Mouse (Mus musculus): ENCODE results near the gene Ier2.

Gene Ier2

DNA sequence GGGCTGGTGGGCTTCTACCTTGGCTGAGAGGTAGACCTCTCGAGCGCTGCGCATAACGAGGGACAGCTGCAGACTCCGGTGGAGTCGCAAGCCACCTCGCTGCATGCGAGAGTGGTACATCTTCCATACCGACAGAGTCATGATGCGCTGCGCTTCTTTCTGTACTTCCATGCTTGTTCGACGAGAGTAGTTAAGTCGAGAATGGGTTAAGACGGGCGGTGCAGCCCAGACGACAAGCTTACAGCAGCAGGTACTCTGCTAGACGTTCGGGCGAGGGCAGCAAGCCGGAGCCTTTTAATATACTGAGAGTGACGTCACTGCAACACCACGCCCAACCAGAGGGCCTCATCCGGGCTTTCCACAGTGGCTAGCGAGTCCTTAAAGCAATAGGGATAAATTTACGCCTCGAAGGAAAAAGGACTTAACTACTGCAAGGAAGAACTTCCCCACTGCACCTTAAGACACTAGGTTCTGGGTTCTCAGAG, at the start of gene Ier2:
Gene Ier2 (minus strand): TSS at position 272 of the 485 bp plus-strand sequence.
- peak; percentile 90 to 96 for DNase-seq (ENCODE audit: low read depth in 1 of 2, low spot score in 2 of 2)

GRCm38 (mm10) chr8:84711933-84712758, 49.5 kb upstream of the Ier2 start:
- DNase-seq (ENCODE audit: low read depth in 1 of 2, low spot score in 2 of 2): no peak

- no peak for DNase-seq (ENCODE audit: low read depth in 1 of 2, low spot score in 2 of 2)
These were observed 48.7 kb upstream of the Ier2 start for GRCm38 (mm10) chr8:84711312-84711711.

DNA sequence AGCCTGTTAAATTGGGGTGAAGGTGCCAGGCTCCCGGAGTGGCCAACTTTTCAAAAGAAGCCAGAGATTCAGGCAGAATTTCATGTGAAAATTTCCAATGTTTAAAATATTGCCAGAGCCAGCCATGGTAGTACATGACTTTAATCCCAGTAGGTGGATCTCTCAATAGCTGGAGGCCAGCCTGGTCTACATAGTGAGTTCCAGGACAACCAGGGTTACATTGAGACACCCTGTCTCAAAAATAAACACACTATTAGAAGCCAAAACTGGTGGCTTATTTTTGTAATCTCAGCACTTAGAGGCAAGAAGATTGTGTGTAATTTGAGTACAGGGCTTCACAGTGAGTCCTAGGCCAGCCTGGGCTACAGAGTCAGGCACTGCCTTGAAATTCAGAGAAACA, 47.3 kb upstream of the Ier2 start:
- no peak for DNase-seq (ENCODE audit: low read depth in 1 of 2, low spot score in 2 of 2)

- peak in 1 of 2 experiments; percentile 83 for DNase-seq (ENCODE audit: low read depth in 1 of 2, low spot score in 2 of 2)
These were observed 46.3 kb upstream of the Ier2 start for GRCm38 (mm10) chr8:84708774-84709475.

- no peak for DNase-seq (ENCODE audit: low read depth in 1 of 2, low spot score in 2 of 2)
These were observed 45.5 kb upstream of the Ier2 start for GRCm38 (mm10) chr8:84708071-84708541.

DNA sequence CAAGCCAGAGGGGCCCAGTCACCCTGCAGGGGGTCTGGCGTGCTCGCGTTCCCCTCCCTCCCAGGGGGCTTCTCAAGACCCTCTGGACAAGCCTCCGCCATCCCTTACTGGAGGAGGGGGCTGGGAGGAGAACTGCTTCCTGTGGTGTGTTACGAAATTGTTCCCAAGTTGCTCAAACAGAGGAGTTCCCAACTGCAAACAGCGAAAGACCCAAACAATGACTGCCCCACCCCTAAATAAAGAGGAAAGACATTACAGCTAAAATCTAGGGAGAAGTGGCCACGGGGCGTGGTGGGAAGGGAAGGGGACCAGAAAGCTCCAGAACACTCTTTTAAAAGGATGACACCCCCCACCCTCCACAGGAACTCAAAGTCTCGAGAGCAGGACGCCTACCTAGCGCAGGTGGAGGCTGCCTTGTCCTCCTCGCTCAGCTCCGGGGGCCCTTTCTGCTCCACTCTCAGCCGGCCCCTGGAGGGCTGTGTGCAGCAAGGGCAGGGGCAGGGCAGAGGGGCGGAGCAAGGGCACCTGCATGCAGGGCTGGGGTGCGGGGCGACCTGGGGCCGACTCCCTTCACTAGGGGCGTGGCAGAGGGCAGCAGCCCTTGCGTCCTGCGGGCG, 44.7 kb upstream of the Ier2 start:
- DNase-seq (ENCODE audit: low read depth in 1 of 2, low spot score in 2 of 2): peak in 1 of 2 experiments; percentile 51

DNA sequence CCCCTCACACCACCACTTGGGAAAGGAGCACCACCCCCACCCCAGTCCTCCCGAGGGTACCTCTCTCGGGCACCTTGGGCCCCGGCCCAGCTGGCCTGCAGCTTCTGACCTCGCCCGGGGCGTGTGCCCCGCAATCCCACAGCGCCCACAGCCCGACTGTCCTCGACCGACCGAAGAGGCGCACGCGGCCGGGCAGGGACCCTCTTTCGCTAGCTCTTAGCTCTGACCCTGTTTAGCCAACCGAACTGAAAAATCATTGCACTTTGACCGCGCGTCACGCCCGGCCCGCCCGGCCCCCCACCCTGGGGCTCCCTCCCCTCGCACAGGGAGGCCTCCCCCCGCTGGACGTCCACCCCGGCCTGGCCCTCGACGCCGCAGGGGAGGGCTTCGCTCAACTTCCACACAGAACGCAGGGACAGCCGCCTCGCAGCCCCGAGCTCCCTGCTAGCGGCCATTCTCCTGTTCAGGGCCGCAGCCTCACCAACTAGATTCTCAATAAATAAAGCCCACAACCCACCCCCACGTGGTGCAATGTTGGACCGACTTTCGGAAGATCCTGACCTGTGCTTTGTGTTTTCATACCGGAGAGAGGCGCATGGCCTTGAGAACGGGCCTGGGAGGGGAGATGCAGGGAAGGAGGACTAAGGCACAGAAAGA, 44.1 kb upstream of the Ier2 start:
- peak in 1 of 2 experiments; percentile 33 for DNase-seq (ENCODE audit: low read depth in 1 of 2, low spot score in 2 of 2)

DNA sequence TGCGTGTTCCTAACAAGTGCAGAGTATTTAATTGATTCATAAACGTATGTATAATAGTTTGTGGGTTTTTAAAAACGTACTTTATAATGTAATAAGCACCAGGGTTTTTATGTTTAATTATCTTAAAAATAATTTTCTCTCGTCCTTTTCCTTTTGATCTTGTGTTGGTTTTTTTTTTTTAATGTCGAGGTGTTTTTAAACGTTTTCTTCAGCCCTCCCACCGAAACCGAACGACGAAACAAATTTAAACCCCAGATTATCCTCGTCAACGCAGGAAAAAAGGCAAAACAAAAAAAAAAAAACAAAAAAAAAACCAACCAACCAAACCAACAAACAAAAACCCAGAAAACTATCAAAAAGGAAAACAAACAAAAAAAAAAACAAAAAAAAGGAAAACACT, 43.3 kb upstream of the Ier2 start:
- DNase-seq (ENCODE audit: low read depth in 1 of 2, low spot score in 2 of 2): no peak

DNA sequence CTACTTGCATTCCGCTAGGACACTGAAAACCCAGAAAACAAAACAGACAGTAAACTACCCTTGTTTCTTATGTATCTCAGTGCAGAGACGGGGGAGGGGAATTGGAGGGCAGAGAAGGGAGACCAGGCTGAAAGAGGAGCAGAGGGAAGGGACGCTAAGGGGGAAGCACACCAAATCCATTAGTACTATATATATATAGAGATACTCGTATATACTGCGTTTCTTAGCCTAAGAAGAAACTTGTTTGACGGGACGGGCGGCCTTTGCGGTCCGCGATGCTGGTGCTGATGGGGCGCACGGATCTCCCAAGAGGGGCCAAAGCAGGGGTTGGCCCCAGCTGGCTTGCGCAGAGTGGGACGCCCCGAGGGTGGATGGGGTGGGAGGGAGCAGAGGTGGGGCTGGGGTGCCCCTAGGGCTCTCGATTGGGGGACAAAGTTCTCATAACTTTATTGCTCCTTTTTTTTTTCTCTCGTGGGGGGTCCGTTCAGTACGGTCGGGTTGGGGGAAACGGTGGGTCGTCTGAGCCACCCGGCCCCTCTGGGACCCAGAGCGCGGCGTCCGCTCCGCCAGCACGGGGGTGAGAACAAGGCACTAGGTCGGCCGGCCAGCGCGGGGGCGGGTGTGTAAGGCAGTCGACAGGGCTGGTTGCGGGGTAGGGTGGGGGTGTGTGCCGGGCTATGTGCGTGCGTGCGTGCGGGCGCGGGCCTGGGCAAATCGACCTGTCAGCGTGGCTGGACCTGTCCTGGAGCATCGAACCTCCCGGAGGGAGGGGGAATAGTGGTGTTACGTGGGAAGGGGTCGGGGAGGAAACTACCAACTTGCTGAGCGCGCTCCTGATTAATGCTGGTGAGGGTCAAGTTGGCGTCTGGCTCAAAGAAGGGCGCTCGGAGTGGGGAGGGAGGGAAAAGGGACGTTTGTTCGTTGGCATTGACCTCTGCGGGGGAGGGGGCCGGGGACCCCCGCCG, 42.5 kb upstream of the Ier2 start:
- no peak for DNase-seq (ENCODE audit: low read depth in 1 of 2, low spot score in 2 of 2)

DNA sequence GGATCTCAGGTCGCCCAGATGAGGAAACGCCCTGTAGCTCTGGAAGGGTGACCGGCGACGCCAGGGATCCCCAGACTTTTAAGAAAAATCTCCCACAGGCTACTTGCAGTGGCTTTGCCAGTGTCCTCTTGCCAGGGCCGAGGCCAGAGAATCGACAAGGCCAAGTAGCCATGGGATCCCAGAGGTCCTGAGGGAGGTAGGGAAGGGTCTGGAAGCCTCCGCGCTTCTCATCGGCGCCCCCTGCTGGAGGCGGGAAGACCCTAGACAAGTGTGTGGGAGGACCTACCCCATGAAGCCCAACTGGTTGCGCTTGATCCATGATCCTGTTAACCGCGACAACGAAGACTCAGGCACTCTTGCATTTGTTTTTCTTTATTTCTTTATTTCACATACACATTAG, 41.7 kb upstream of the Ier2 start:
- peak in 1 of 2 experiments; percentile 75 for DNase-seq (ENCODE audit: low read depth in 1 of 2, low spot score in 2 of 2)

GRCm38 (mm10) chr8:84703466-84704249, 41.0 kb upstream of the Ier2 start:
- DNase-seq (ENCODE audit: low read depth in 1 of 2, low spot score in 2 of 2): no peak

- DNase-seq (ENCODE audit: low read depth in 1 of 2, low spot score in 2 of 2): no peak
These were observed 40.4 kb upstream of the Ier2 start for GRCm38 (mm10) chr8:84702963-84703465.

- no peak for DNase-seq (ENCODE audit: low read depth in 1 of 2, low spot score in 2 of 2)
These were observed 39.9 kb upstream of the Ier2 start for GRCm38 (mm10) chr8:84702561-84702960.

GRCm38 (mm10) chr8:84700941-84701911, 38.6 kb upstream of the Ier2 start, which contains the start of gene Lyl1:
Gene Lyl1 (plus strand): TSS chr8:84701457.
- peak in 1 of 2 experiments; percentile 65 for DNase-seq (ENCODE audit: low read depth in 1 of 2, low spot score in 2 of 2)

DNA sequence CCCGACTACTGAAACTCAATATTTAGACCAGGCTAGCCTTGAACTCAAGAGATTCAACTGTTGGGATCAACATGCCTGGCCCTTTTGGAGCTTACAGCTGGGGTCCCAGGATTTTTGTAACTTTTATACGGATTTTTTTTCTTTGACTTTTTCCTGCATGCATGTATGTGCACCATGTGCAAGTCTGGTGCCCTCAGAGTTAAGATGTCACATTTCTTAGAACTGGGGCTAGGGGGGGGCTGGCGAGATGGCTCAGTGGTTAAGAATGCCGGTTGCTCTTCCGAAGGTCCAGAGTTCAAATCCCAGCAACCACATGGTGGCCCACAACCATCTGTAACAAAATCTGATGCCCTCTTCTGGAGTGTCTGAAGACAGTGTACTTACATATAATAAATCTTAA, 37.9 kb upstream of the Ier2 start:
- no peak for DNase-seq (ENCODE audit: low read depth in 1 of 2, low spot score in 2 of 2)

DNA sequence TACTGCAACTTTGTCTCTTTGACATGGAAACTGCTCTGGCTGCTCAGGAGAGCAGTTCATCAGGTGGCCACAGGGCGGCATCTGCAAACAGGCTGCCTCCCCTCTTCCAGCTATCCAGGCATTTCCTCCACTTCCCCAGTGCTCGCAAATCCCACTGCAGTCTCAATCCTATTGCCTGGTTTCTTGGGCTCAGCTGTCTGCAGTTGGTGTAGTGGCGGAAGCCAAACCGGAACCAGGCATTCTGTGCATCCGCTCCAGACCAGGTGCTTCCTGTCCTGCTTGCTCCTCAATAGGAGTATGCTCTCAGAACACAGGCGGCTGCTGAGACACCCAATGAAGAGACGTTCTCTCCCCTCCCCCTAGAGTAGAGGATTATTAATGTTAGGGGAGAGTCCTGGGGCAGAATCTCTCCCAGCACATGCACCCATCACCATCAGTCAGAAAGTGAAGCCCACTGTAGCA, 37.2 kb upstream of the Ier2 start:
- no peak for DNase-seq (ENCODE audit: low read depth in 1 of 2, low spot score in 2 of 2)
